Mouse (Mus musculus) layer of hippocampus, adult 9-11 months (tissue): ENCODE results near the gene Etl4.

Source experiments
- DNase-seq: peaks from one replicate; pipeline ENCODE4 v3.0.0; 2022

The Etl4 gene

GRCm38 (mm10) chr2:19909171-19909899, at the start of gene Etl4:
Gene Etl4 (plus strand): TSS chr2:19909780.
- peak; percentile 56 for DNase-seq

- no peak for DNase-seq
Observed at GRCm38 (mm10) chr2:19869167-19869566, 40.4 kb upstream of the Etl4 start.

- no peak for DNase-seq
Observed at GRCm38 (mm10) chr2:19871881-19872280, 37.7 kb upstream of the Etl4 start.

- no peak for DNase-seq
Observed at GRCm38 (mm10) chr2:19890875-19891274, 18.7 kb upstream of the Etl4 start.

- DNase-seq = peak; percentile 37
Observed at GRCm38 (mm10) chr2:19909900-19910780, 560 bp downstream of the Etl4 start.

GRCm38 (mm10) chr2:19910781-19911175, 1.2 kb downstream of the Etl4 start:
- no peak for DNase-seq

- DNase-seq = no peak
Observed at GRCm38 (mm10) chr2:19919190-19919589, 9.6 kb downstream of the Etl4 start.

GRCm38 (mm10) chr2:19930009-19930408, 20.4 kb downstream of the Etl4 start:
- DNase-seq = peak; percentile 19

- no peak for DNase-seq
Observed at GRCm38 (mm10) chr2:19933836-19934235, 24.3 kb downstream of the Etl4 start.

GRCm38 (mm10) chr2:19945205-19945604, 35.6 kb downstream of the Etl4 start:
- DNase-seq = no peak

GRCm38 (mm10) chr2:19953028-19953427, 43.4 kb downstream of the Etl4 start:
- DNase-seq = no peak

GRCm38 (mm10) chr2:19966445-19966844, 56.9 kb downstream of the Etl4 start:
- no peak for DNase-seq

- peak; percentile 52 for DNase-seq
Observed at GRCm38 (mm10) chr2:20037671-20038070, 128.1 kb downstream of the Etl4 start.

GRCm38 (mm10) chr2:20072377-20072776, 162.8 kb downstream of the Etl4 start:
- DNase-seq = no peak

- DNase-seq = no peak
Observed at GRCm38 (mm10) chr2:20076118-20076796, 166.7 kb downstream of the Etl4 start.

- no peak for DNase-seq
Observed at GRCm38 (mm10) chr2:20084781-20085180, 175.2 kb downstream of the Etl4 start.

GRCm38 (mm10) chr2:20105456-20105855, 195.9 kb downstream of the Etl4 start:
- DNase-seq = no peak

- peak; percentile 49 for DNase-seq
Observed at GRCm38 (mm10) chr2:20111703-20112102, 202.1 kb downstream of the Etl4 start.

- no peak for DNase-seq
Observed at GRCm38 (mm10) chr2:20125914-20126313, 216.3 kb downstream of the Etl4 start.

GRCm38 (mm10) chr2:20131792-20132191, 222.2 kb downstream of the Etl4 start:
- no peak for DNase-seq

- DNase-seq = no peak
Observed at GRCm38 (mm10) chr2:20138426-20138825, 228.8 kb downstream of the Etl4 start.

- DNase-seq = no peak
Observed at GRCm38 (mm10) chr2:20145368-20145767, 235.8 kb downstream of the Etl4 start.

GRCm38 (mm10) chr2:20167073-20167472, 257.5 kb downstream of the Etl4 start:
- DNase-seq = no peak
